Mouse (Mus musculus) thymus, adult 2 months (tissue): ENCODE results near the gene Babam2.

Source experiments
- CTCF ChIP-seq: fragments of 200-500 bp; IDR thresholded peaks from 2 replicates; pipeline ENCODE4 v1.5.1; 2012; ENCODE audit warnings: mild to moderate bottlenecking, control low read depth, low read length, moderate library complexity, borderline replicate concordance; ENCODE audit not compliant: control insufficient read depth, poor library complexity, insufficient read depth; ENCODE audit errors: extremely low read depth
- POLR2A ChIP-seq: fragments of 200-500 bp; IDR thresholded peaks from 2 replicates; pipeline ENCODE4 v1.6.1; 2012; ENCODE audit warnings: mild to moderate bottlenecking, low read length, control low read depth, moderate library complexity; ENCODE audit not compliant: control insufficient read depth, poor library complexity, insufficient read depth; ENCODE audit errors: extremely low read depth

DNA sequence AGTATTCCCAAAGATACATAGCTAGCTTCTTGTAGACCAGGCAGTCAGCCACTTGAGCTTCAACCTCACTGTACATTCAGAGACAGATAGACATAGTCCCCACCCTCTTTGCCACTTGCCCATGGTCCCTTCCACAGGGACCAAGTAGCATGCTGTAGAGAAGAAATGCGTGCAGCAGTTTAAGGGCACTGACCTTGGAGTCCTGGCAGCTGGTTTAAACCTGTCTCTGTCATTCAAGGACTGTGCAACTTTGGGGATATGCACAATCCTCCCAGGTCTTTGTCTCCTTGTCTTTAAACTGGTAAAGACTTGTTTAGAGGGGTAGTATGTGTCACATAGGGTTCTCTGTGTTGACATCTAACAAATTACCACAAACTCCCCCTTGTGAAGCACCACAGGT, 364.4 kb downstream of the Babam2 start:
- TF ChIP-seq CTCF (no peak), POLR2A (no peak)
